Mouse (Mus musculus): ENCODE measurements around the gene Tmem117.

Gene Tmem117

GRCm38 (mm10) chr15:94903188-94903587 is 274.2 kb downstream of the Tmem117 start:
- DNase-seq, result no peak

- no peak for DNase-seq
Measured at GRCm38 (mm10) chr15:94904672-94905407, 275.8 kb downstream of the Tmem117 start.

- no peak for DNase-seq
Measured at GRCm38 (mm10) chr15:94921672-94922071, 292.6 kb downstream of the Tmem117 start.

GRCm38 (mm10) chr15:94927986-94928385 is 299.0 kb downstream of the Tmem117 start:
- no peak for DNase-seq

GRCm38 (mm10) chr15:94930743-94931142 is 301.7 kb downstream of the Tmem117 start:
- DNase-seq, result no peak

GRCm38 (mm10) chr15:94933044-94933443 is 304.0 kb downstream of the Tmem117 start:
- DNase-seq, result no peak

- DNase-seq, result no peak
Measured at GRCm38 (mm10) chr15:94933480-94933879, 304.4 kb downstream of the Tmem117 start.

- no peak for DNase-seq
Measured at GRCm38 (mm10) chr15:94941954-94942353, 312.9 kb downstream of the Tmem117 start.

- DNase-seq, result no peak
Measured at GRCm38 (mm10) chr15:94942465-94942864, 313.4 kb downstream of the Tmem117 start.

- DNase-seq, result no peak
Measured at GRCm38 (mm10) chr15:94943891-94944290, 314.9 kb downstream of the Tmem117 start.

- no peak for DNase-seq
Measured at GRCm38 (mm10) chr15:94951382-94952048, 322.5 kb downstream of the Tmem117 start.

- no peak for DNase-seq
Measured at GRCm38 (mm10) chr15:94956697-94957096, 327.7 kb downstream of the Tmem117 start.

GRCm38 (mm10) chr15:94957202-94957601 is 328.2 kb downstream of the Tmem117 start:
- DNase-seq, result no peak

GRCm38 (mm10) chr15:94967004-94967403 is 338.0 kb downstream of the Tmem117 start:
- DNase-seq, result no peak

GRCm38 (mm10) chr15:94968403-94969180 is 339.6 kb downstream of the Tmem117 start:
- DNase-seq, result no peak

GRCm38 (mm10) chr15:94981798-94982197 is 352.8 kb downstream of the Tmem117 start:
- DNase-seq, result no peak

- DNase-seq, result peak; percentile 51
Measured at GRCm38 (mm10) chr15:94995352-94995751, 366.3 kb downstream of the Tmem117 start.

GRCm38 (mm10) chr15:95005121-95005824 is 376.2 kb downstream of the Tmem117 start:
- DNase-seq, result peak; percentile 77

- DNase-seq, result no peak
Measured at GRCm38 (mm10) chr15:95022251-95022650, 393.2 kb downstream of the Tmem117 start.

- DNase-seq, result no peak
Measured at GRCm38 (mm10) chr15:95024401-95024800, 395.4 kb downstream of the Tmem117 start.

- DNase-seq, result no peak
Measured at GRCm38 (mm10) chr15:95028862-95029486, 399.9 kb downstream of the Tmem117 start.

GRCm38 (mm10) chr15:95029487-95029875 is 400.4 kb downstream of the Tmem117 start:
- no peak for DNase-seq

All from cerebellum, adult 9-10 months (tissue).